Mouse (Mus musculus) pancreas, adult 10 weeks (tissue): ENCODE measurements around the gene H2afx. TPM values are rescaled to one million over a fixed set of nuclear protein-coding genes. Genes with fewer than 3 reads are reported as not detected.

ENCODE experiments used
- polyA plus RNA-seq: library from polyadenylated mRNA; stranded (reverse); fragments of 350-450 nt; fragmentation: Illumina TruSeq; extraction: RNeasy Lipid Tissue Mini Kit (QIAGEN cat#74804); gene quantifications from one replicate; pipeline ENCODE4 v1.2.3, GENCODE M21; 2015; ENCODE audit warnings: low read depth, low replicate concordance; ENCODE audit not compliant: insufficient read depth

Gene H2afx
- polyA plus RNA-seq: 5.7 TPM

GRCm38 (mm10) chr9:44334396-44335330, at the start of gene H2afx:
Gene H2afx (plus strand): TSS chr9:44334694.

GRCm38 (mm10) chr9:44288076-44288958, 46.2 kb upstream of the H2afx start, which contains the start of gene Abcg4:
Gene Abcg4 (minus strand): TSS chr9:44288615.

GRCm38 (mm10) chr9:44305466-44306079, 28.9 kb upstream of the H2afx start, which contains the start of gene Hinfp:
Gene Hinfp (minus strand): TSS chr9:44305671.

GRCm38 (mm10) chr9:44319887-44320798, 14.4 kb upstream of the H2afx start, which contains the start of gene C2cd2l:
Gene C2cd2l (minus strand): TSS chr9:44320285.

GRCm38 (mm10) chr9:44325768-44326370, 8.6 kb upstream of the H2afx start, which contains the start of gene Dpagt1:
Gene Dpagt1 (plus strand): TSS chr9:44326019.

GRCm38 (mm10) chr9:44343781-44344421, 9.4 kb downstream of the H2afx start, which contains the start of gene Hmbs:
Gene Hmbs (minus strand): TSS chr9:44344228.

GRCm38 (mm10) chr9:44361190-44361917, 26.9 kb downstream of the H2afx start, which contains the start of gene Vps11:
Gene Vps11 (minus strand): TSS chr9:44361670.

GRCm38 (mm10) chr9:44379054-44379834, 44.8 kb downstream of the H2afx start, which contains the start of gene Hyou1:
Gene Hyou1 (plus strand): TSS chr9:44379490.

Other genes starting within 250 kb of the H2afx start
- gene Mfrp, start 233.0 kb upstream of the H2afx start, polyA plus RNA-seq: not detected
- 4.0 TPM for gene C1qtnf5, start 227.4 kb upstream of the H2afx start, polyA plus RNA-seq
- gene Gm49380, start 221.2 kb upstream of the H2afx start, polyA plus RNA-seq: 0.68 TPM
- 3.7 TPM for gene Rnf26, start 221.2 kb upstream of the H2afx start, polyA plus RNA-seq
- 20.3 TPM for gene Mcam, start 200.2 kb upstream of the H2afx start, polyA plus RNA-seq
- 3.7 TPM for gene Cbl, start 100.6 kb upstream of the H2afx start, polyA plus RNA-seq
- gene Ccdc153, start 94.0 kb upstream of the H2afx start, polyA plus RNA-seq: not detected
- not detected for gene Pdzd3, start 83.2 kb upstream of the H2afx start, polyA plus RNA-seq
- gene Nlrx1, start 66.1 kb upstream of the H2afx start, polyA plus RNA-seq: 1.5 TPM
- gene Abcg4, start 46.1 kb upstream of the H2afx start, polyA plus RNA-seq: not detected
- 6.1 TPM for gene Hinfp, start 29.0 kb upstream of the H2afx start, polyA plus RNA-seq
- gene C2cd2l, start 14.4 kb upstream of the H2afx start, polyA plus RNA-seq: 7.6 TPM
- 13.7 TPM for gene Dpagt1, start 8.7 kb upstream of the H2afx start, polyA plus RNA-seq
- gene Hmbs, start 9.5 kb downstream of the H2afx start, polyA plus RNA-seq: 13.2 TPM
- gene Vps11, start 27.0 kb downstream of the H2afx start, polyA plus RNA-seq: 10.4 TPM
- gene Hyou1, start 44.8 kb downstream of the H2afx start, polyA plus RNA-seq: 69.6 TPM
- 13.2 TPM for gene Slc37a4, start 62.2 kb downstream of the H2afx start, polyA plus RNA-seq
- gene Rps25, start 72.4 kb downstream of the H2afx start, polyA plus RNA-seq: 701 TPM
- 19.2 TPM for gene Trappc4, start 72.9 kb downstream of the H2afx start, polyA plus RNA-seq
- gene Ccdc84, start 83.9 kb downstream of the H2afx start, polyA plus RNA-seq: 37.6 TPM
- gene Foxr1, start 106.4 kb downstream of the H2afx start, polyA plus RNA-seq: not detected
- not detected for gene Upk2, start 120.3 kb downstream of the H2afx start, polyA plus RNA-seq
- 7.3 TPM for gene Bcl9l, start 148.1 kb downstream of the H2afx start, polyA plus RNA-seq
- gene Cxcr5, start 227.2 kb downstream of the H2afx start, polyA plus RNA-seq: not detected